Mouse (Mus musculus): ENCODE measurements around the gene Zfp507.

DNA sequence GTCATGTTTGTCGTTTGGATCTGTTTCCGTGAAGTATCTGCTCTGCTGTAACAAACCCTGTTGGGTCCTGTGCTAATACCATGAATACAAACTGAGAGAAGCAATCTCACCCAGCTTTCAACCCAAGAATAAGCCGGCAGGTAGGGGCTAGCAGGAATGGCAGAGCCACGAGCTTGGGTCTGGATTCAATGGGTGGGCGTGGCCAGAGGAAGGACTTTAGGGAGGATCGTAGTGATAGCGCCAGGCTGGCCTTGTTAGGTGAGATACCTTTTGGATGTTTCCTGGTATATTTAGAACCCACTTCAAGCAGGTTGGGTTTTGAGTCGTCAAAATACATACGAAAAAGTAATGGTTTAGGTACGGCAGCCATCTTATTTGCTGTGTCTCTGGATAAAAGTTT, 1.4 kb upstream of the Zfp507 start:
- TF ChIP-seq CTCF (IDR thresholded peaks at IDR 0.05; ENCODE audit: low read depth) (no peak), EP300 (IDR thresholded peaks at IDR 0.05; ENCODE audit: low read depth) (no peak)

All from liver, postnatal 0 days (tissue).